Comparison of ENCODE assay signal across 8 mouse cellular contexts in the genomic region with DNA sequence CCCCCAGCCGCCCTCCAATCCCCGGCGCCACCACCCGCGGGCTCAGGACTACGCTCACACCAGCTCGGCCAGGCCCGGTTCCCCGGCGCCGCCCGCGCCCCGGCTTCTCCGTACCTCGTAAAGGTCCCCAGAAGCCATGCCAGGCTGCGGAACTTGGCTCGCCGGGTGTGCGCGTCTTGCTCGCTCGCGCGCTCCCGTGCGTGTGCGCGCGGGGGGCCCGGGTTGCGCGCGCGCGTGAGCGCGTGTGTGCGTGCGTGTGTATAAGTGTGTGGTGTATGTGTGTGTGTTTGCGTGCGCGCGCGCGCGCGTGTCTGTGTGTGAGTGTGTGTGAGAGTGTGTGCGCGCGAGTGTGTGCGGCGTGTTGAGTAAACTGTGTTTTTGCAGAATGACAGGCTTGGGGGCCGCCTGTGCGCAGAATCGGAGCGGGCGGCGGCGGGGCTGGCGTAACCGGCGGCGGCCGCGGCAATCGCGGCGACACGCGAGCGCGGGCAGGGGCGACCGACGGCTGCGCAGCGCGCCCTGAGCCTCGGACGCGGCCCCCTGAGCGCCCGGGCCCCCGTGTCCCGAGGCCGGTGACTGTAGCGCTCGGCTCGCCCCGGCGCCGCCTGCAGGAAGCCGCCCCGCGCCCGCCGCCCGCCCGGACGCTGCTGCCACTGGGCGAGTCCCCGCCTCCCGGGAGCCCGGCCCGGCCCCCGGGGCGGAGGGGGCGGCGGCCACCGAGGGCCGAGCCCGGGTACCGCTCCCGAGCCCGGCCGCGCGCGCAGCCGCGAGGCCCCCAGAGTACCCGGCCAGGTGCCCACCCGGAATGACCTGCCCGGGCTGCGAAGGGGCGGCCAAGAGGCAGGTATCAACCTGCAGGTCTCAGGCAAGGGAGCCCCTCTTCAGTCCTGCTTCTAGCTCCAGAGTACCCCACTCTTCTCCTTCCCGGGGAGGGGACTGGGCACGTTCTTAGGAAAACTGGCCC. TPM values are rescaled to one million over a fixed set of nuclear protein-coding genes. Genes with fewer than 3 reads are reported as not detected.
DNase-seq lines count a peak whose midpoint lies in the region; ATAC-seq and TF ChIP-seq lines count a peak whose summit lies in the region.

Gene Cdyl2, minus strand, starts transcription at position 308 of the 964 bp plus-strand sequence.

- under 1% methylated on average over 121 of the region's 129 CpGs for WGBS in forebrain, embryonic 15.5 days
- WGBS in large intestine, adult 2 months, result under 1% methylated on average over 128 of the region's 129 CpGs
- WGBS in liver, embryonic 16.5 days (ENCODE audit: insufficient replicate concordance), result under 1% methylated on average over 88 of the region's 129 CpGs
- under 1% methylated on average over 124 of the region's 129 CpGs for WGBS in neural tube, embryonic 12.5 days
- under 1% methylated on average over 99 of the region's 129 CpGs for WGBS in stomach, postnatal 0 days

- H3K9ac ChIP-seq in forebrain, embryonic 15.5 days (replicated peaks), result peak within 1 kb of the TSS; percentile 69
- peak within 1 kb of the TSS; percentile 60 for H3K9ac ChIP-seq in liver, embryonic 16.5 days (ENCODE audit: low read depth, low read length)
- H3K9ac ChIP-seq in neural tube, embryonic 12.5 days, result peak within 1 kb of the TSS; percentile 83
- peak within 1 kb of the TSS; percentile 80 for H3K9ac ChIP-seq in stomach, postnatal 0 days (ENCODE audit: low read length)

- ATAC-seq in CD4-positive, CD25-positive, alpha-beta regulatory T cell, adult 4 months, result peak; percentile 66
- peak; percentile 92 for ATAC-seq in forebrain, embryonic 15.5 days (replicated peaks)
- ATAC-seq in liver, embryonic 16.5 days (ENCODE audit: low read depth), result peak; percentile 83
- ATAC-seq in neural tube, embryonic 12.5 days (ENCODE audit: low FRiP score, low read depth), result peak; percentile 87
- peak; percentile 86 for ATAC-seq in stomach, postnatal 0 days (ENCODE audit: low FRiP score, low TSS enrichment)

- DNase-seq in c-Kit-positive CD71-positive TER-119-positive erythroid progenitor cells, embryonic 14.5 days (ENCODE audit: low spot score), result peak; percentile 34
- peak; percentile 83 to 89 for DNase-seq in heart, postnatal 14 days
- DNase-seq in large intestine, adult 2 months (ENCODE audit: low read depth, low spot score), result peak; percentile 22
- peak; percentile 79 for DNase-seq in stomach, postnatal 0 days (ENCODE audit: low spot score)

- peak within 1 kb of the TSS; percentile 85 for H3K4me2 ChIP-seq in forebrain, embryonic 15.5 days (replicated peaks)
- H3K4me2 ChIP-seq in liver, embryonic 16.5 days (ENCODE audit: low read depth, low read length), result peak within 1 kb of the TSS; percentile 69
- H3K4me2 ChIP-seq in neural tube, embryonic 12.5 days (replicated peaks), result peak within 1 kb of the TSS; percentile 80
- peak within 1 kb of the TSS; percentile 77 for H3K4me2 ChIP-seq in stomach, postnatal 0 days (replicated peaks; ENCODE audit: low read depth)

- no peak; the same call in 1 of the 2 replicates for TF ChIP-seq CTCF in stomach, postnatal 0 days (IDR thresholded peaks at IDR 0.05; ENCODE audit: low read depth)

- intact Hi-C loops in heart, postnatal 14 days (cut with DNase I), result loop anchor here (10.0 kb wide), 1 partner anchor 228 kb away; the partner anchor contains the start of gene Dynlrb2

- H3K9me3 ChIP-seq in forebrain, embryonic 15.5 days, result no peaks in the 10 kb centered on the region
- H3K9me3 ChIP-seq in liver, embryonic 16.5 days (replicated peaks; ENCODE audit: control insufficient read depth, low read length), result no peaks in the 10 kb centered on the region
- peaks cover 7% of the 10 kb centered on the region for H3K9me3 ChIP-seq in neural tube, embryonic 12.5 days
- no peaks in the 10 kb centered on the region for H3K9me3 ChIP-seq in stomach, postnatal 0 days (ENCODE audit: control insufficient read depth, low read length)

- H3K27me3 ChIP-seq in forebrain, embryonic 15.5 days, result no peaks in the 10 kb centered on the region
- H3K27me3 ChIP-seq in liver, embryonic 16.5 days (ENCODE audit: control insufficient read depth, insufficient read depth, low read depth, low read length), result peaks cover 11% of the 10 kb centered on the region
- 0 out of 2 replicates have a peak, but pooled peaks cover 5% of the 10 kb centered on the region for H3K27me3 ChIP-seq in neural tube, embryonic 12.5 days (replicated peaks)
- H3K27me3 ChIP-seq in stomach, postnatal 0 days (ENCODE audit: control insufficient read depth, insufficient read depth, low read length), result no peaks in the 10 kb centered on the region

- H3K36me3 ChIP-seq in forebrain, embryonic 15.5 days, result 0 out of 2 replicates have a peak, but pooled peaks cover 4% of the 10 kb centered on the region
- no peaks in the 10 kb centered on the region for H3K36me3 ChIP-seq in liver, embryonic 16.5 days (ENCODE audit: control insufficient read depth, insufficient read depth)
- H3K36me3 ChIP-seq in neural tube, embryonic 12.5 days, result peaks cover 5% of the 10 kb centered on the region; the same call in 1 of the 2 replicates
- H3K36me3 ChIP-seq in stomach, postnatal 0 days (ENCODE audit: control insufficient read depth, insufficient read depth, low read length), result no peaks in the 10 kb centered on the region

- peak within 1 kb of the TSS; percentile 85 for H3K4me3 ChIP-seq in forebrain, embryonic 15.5 days
- H3K4me3 ChIP-seq in liver, embryonic 16.5 days (ENCODE audit: low read depth, low read length), result peak within 1 kb of the TSS; percentile 65
- peak within 1 kb of the TSS; percentile 79 for H3K4me3 ChIP-seq in neural tube, embryonic 12.5 days
- peak within 1 kb of the TSS; percentile 81 for H3K4me3 ChIP-seq in stomach, postnatal 0 days (ENCODE audit: low read depth, low read length)

- peaks cover 9% of the 10 kb centered on the region for H3K4me1 ChIP-seq in forebrain, embryonic 15.5 days
- peaks cover 11% of the 10 kb centered on the region for H3K4me1 ChIP-seq in liver, embryonic 16.5 days (ENCODE audit: control insufficient read depth, low read depth, low read length)
- peaks cover 12% of the 10 kb centered on the region; the same call in 1 of the 2 replicates for H3K4me1 ChIP-seq in neural tube, embryonic 12.5 days
- no peaks in the 10 kb centered on the region for H3K4me1 ChIP-seq in stomach, postnatal 0 days (replicated peaks; ENCODE audit: control insufficient read depth, insufficient read depth)

- peak within 1 kb of the TSS; percentile 86 for H3K27ac ChIP-seq in forebrain, embryonic 15.5 days (replicated peaks)
- H3K27ac ChIP-seq in liver, embryonic 16.5 days (ENCODE audit: low read length), result peak within 1 kb of the TSS; percentile 62
- peak within 1 kb of the TSS; percentile 68; the same call in 1 of the 2 replicates for H3K27ac ChIP-seq in neural tube, embryonic 12.5 days
- H3K27ac ChIP-seq in stomach, postnatal 0 days (replicated peaks), result peak within 1 kb of the TSS; percentile 75

- TF ChIP-seq EP300 in stomach, postnatal 0 days (optimal IDR thresholded peaks at IDR 0.05), result no peak

RNA-seq across cellular contexts. Expression of gene Cdyl2, which starts in this region (rescaled TPM):
- 10 to 100 TPM; 11.2 to 18.0 TPM for polyA plus RNA-seq in CD4-positive, CD25-positive, alpha-beta regulatory T cell, adult 4 months (2017; shearing (Covaris generic))
- polyA plus RNA-seq in forebrain, embryonic 15.5 days (2015; fragmentation: Nextera tagmentation; extraction: Ambion mirVana), result 7.8 and 8.2 TPM in 2 replicates
- total RNA-seq in heart, postnatal 14 days (2021), result 1 to 10 TPM; 4.9 to 5.9 TPM
- 0.72 and 1.2 TPM in 2 replicates for polyA plus RNA-seq in large intestine, adult 2 months (2012; rRNA removed)
- 1.6 and 1.8 TPM in 2 replicates for polyA plus RNA-seq in liver, embryonic 16.5 days (2015; fragmentation: Nextera tagmentation; extraction: Ambion mirVana)
- polyA plus RNA-seq in neural tube, embryonic 12.5 days (2016; fragmentation: Nextera tagmentation; extraction: Ambion mirVana), result 9.1 and 9.3 TPM in 2 replicates
- polyA plus RNA-seq in stomach, postnatal 0 days (2015; fragmentation: Nextera tagmentation; extraction: Ambion mirVana), result 3.2 and 3.7 TPM in 2 replicates

Comparison
In these comparisons a context has a peak if more than half of its experiments do, and no peak if none do; other contexts are left out.
1. Peak in every context shown above with its lines: DNase-seq, ATAC-seq, H3K4me3 ChIP-seq and H3K27ac ChIP-seq.
2. DNase-seq: peak in every context shown above with its lines; median percentile 86 in heart, postnatal 14 days; 79 in stomach, postnatal 0 days; 34 in c-Kit-positive CD71-positive TER-119-positive erythroid progenitor cells, embryonic 14.5 days; 22 in large intestine, adult 2 months.